Mouse (Mus musculus) heart, adult 11 months (tissue): ENCODE measurements around the gene Odf2l.

Source experiments
- DNase-seq: peaks from one replicate; pipeline ENCODE4 v3.0.0; 2022

Gene Odf2l

DNA sequence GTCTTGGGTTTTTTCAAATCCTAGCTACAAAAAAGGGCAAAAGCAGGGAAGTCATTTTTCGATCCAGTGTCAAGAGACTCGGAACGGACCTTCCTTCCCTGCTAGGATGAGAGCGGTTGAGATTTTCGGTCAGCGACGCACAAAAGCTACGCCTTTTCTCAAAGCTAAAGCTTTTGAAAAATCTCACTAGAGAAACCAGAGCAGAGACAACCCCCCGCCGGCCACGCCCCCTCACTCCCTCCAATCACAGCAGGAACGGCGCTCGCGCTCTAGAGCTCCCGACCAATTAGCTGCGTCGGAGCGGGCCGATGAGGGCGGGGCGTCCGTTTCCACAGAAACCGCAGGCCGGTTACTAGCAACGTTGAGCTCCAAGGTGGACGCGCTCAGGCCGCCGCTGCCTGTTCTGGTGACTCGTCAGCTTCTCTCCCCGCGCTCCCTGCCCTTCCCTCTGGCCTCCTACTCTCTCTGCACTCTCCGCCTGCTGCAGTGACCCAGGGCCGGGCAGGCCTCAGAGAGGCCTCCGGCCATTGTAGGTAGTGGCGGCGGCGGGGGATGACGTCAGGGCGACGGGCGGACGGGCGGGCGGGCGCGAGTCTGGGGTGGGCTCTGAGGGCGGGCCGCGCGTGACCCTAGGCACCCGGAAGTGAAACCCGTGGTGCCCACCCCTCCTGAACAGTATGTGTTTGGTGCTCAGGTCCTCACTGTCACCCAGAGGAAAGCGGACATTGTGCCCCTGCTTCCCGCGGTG is at the start of gene Odf2l:
Gene Odf2l (plus strand): TSS at position 335 of the 748 bp plus-strand sequence.
- DNase-seq: peak; percentile 100

DNA sequence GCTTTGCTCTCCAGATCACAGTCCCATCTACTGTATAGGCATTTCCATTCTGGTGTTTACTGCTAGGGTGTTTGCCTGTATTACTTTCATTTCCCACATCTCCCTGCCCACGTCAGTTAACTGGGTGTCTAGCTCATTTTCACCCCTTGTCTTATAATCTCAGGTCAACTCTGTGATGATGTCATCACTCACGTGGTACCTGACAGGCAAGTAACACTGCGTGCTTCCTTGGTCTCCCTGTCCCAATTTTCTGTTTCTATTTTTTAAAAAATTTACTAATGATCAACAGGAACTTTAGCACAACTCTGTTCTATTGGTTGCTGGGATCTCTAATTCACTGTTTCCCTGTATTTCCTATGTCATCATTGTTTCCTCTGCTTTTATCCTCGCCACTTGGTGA is 49.4 kb upstream of the Odf2l start:
- no peak for DNase-seq

DNA sequence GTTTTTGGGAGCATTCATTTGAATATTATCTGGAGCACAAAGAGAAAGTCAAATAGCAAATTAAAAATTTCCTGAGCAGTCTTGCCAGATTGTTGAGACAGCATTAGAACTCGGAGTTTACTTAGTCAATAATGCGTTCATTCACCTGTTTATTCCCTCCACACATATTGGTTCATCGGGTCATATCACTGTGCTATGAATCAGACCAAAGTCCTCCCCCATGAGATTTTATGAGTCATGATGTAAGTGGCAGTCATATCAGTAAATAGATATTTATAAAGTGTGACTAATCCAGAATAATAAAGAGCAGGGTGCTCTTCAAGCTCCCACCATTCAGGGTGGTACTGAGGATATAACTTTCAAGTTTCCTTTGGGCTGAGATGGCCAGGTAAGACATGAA is 46.0 kb upstream of the Odf2l start:
- DNase-seq: no peak

DNA sequence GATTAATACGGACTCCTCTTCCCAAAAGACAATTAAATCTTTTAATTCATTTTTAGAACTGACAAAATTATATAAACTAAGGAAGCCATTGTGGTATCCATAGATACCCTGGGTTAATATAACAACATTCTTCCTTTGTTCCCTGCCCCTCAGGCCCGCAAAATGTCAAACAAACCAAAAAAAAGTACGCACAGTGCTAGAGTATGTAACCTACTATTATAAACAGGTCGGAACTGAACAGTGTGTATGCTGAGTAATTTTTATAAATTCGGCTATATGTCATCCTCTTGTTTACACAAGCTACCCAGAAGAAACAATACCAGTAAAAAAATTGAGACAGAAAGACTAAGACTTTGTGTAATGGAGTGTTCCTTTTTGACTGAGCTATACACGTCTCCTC is 40.0 kb upstream of the Odf2l start:
- DNase-seq: peak; percentile 21

DNA sequence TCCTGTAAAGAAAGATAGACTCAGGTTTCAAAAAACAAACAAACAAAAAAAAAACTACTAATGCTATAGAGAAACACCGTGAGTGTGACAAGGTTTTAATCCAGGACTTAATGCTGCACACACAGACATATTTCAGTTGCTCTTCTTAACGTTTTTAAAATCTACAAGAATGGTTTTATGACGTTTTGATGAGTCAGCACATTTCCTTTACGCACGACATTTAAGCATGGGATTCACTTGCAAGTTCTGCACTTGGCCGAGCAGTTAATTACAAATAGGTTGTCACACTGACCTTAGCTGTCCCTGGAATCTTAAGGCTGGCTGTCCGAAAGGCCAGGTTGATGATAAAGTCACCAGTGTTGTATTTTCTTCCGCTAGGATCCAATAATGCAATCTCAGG is 37.5 kb upstream of the Odf2l start:
- DNase-seq: no peak

- no peak for DNase-seq
Observed at GRCm38 (mm10) chr3:145083081-145083480, 35.3 kb upstream of the Odf2l start.

DNA sequence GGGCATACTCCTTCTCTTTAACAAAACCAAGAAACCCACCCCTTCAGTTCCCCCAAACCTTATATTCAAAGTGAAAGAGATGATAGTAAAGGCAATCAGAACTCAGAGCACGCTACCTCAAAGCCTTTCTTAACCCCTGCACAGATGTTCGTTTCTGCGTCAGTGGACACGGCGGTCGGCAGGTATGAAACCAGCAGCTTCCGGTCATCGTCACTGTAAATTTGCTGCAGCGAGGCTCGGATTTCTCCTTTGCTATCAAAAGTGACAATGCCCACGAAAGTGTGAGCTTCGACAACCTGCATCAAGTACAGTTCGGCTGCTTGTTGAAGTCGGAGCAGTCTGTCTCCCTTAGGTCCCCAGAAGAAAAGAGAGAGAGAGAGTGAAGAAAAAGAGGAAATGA is 32.2 kb upstream of the Odf2l start:
- peak; percentile 64 for DNase-seq

DNA sequence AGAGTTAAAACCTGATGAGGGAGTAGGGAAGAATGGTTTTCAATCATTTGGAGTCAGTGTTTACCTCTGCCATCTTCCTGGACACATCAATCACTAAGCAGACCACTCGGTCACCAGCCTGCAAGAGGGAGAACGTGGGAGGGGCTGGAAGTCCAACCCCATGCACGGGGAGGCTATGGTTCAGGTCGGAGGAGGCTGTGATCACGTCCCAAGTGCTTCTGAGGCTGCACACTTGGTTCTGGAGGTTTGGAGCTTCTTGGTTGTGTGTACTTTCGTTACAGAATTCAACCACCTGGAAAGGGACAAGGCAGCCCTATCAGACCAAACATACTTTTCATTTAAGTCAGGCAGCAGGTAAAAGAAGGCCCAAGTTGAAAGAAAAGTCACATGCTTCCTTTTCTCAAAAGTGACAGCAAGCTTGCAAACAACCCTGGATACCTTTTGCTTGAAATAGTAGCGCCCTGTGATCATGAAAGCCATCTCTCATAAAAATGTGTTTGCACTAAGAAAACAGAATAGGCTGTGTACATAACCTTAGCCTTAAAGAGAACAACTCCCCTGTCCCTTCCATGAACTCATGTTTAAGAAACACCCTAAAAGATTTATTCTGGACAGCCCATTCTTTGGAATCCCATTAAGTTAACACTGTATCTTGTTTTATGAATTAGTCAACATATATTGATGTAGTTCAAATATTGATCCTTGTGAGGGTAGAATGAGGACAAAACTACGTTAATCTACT is 30.4 kb upstream of the Odf2l start:
- peak; percentile 59 for DNase-seq

DNA sequence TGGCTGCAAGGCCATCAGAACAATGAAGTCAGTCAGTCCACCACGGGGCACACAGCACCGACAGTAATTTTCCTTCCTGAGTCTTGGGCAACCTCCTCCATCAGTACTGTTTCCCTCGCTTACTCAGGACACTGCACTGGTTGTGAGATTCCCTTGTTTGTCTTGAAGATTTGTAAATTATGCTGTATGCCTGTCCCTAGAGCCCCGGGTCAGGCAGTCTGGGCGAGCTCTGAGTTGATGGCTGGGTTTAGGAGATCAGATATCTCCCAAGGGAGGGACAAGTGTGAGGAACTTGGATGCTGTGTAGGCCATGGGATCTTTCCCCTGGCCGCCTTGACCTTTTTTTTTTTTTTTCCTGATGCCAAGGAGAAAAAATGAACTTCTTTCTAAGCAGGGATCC is 19.1 kb upstream of the Odf2l start, which contains the start of gene Clca2:
Gene Clca2 (minus strand): TSS at position 153 of the 400 bp plus-strand sequence.
- peak; percentile 89 for DNase-seq

DNA sequence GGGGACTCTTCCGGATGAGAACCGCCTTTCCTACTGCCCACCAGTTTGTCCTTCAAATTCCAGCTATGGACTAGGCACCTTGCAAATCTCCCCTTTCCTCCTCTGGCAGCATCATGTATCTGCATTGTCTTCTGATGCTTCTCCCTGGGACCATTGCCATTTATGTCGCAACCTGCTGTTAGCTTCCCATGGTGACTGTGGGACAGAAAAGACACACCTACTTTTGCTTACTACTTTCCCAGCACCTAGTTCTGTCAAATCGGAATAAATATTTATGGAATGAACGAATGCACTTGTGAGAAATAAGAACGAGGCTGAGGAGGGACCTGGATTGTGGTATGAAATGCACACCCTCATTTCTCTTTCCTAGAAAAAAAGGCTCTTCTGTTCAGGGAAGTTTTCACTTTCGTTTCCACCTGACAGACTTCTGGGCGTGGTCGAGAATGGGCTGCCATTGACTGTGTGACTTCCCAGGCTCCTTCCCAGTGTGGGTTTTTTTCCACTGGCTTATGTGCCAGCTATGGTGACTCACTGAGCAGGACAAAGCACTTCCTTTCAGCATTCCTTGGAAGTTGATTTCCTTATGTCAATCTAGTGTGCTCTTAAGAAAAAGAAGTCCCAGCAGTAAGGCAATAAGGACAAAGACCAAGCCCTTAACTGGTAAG is 16.4 kb upstream of the Odf2l start:
- peak; percentile 98 for DNase-seq

DNA sequence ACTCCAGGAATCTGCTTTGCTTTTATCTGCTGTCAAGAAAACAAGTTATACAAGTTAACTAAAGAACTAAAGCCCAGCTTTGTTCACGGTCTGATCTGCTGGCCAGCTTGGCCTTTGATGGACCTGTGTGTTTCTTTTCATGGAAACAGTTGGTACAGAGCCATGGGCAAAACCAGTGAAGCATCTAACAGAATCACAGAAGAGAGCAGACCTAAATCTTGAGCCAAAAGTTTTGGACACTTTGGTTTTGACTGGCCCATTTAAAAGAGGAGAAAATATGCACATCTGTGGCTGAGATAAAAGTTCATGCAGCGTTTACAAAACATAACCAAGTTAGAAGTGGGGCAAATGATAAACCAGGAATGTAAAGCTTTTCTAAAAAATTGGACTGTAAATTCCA is 15.1 kb upstream of the Odf2l start:
- DNase-seq: no peak

DNA sequence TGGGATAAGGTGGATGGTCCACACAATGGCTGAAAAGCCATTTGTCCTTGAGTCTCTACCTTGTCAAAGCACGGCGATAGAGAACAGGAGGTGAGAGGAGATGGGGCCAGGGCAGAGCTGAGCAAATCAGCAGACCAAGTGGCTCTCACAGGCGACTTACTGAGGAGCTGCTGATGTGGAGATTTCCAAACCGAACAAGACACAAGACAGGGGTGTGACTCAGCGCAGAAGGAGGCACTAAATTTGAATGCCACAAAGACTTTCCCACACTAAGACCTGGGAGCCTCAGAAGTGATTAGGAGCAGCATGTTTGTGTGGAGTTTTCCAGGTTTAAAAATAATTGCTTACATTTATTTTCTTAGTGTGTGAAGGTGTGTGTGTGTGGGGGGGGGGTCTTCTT is 14.6 kb upstream of the Odf2l start:
- DNase-seq: peak; percentile 73

DNA sequence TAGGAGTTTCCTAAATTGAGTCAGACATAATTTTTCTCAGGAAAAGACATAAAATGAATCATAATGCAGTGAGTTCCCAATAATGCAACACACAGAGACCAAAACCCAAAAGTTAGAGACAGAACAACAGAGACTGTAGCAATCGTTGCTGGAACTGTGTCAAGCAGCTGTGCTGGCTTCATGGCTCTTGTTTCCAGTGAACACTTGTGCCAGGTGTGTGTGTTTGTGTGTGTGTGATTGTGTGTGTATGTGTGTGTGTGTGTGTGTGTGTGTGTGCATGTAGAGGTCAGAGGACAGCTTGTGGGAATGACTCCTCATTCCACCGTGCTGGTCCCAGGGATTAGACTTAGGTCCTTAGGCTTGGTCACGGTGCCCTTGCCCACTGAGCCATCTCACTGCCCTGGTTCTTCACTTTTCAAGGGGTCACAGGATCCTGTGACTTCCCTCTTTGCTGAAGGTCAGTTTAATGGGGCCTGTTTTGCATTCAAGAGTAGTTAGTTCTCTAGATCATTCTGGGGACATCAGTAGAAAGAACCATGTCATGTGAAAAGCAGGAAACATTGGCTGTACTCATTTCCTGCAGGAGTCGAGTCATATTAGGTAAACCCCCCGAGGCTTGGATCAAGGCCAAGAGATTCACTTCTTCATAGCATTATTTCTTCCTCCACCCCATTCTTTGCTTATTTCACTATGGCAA is 13.2 kb upstream of the Odf2l start:
- DNase-seq: peak; percentile 83

GRCm38 (mm10) chr3:145105773-145106504 is 12.4 kb upstream of the Odf2l start:
- DNase-seq: peak; percentile 55

- peak; percentile 76 for DNase-seq
Observed at GRCm38 (mm10) chr3:145115169-145115568, 3.2 kb upstream of the Odf2l start.

DNA sequence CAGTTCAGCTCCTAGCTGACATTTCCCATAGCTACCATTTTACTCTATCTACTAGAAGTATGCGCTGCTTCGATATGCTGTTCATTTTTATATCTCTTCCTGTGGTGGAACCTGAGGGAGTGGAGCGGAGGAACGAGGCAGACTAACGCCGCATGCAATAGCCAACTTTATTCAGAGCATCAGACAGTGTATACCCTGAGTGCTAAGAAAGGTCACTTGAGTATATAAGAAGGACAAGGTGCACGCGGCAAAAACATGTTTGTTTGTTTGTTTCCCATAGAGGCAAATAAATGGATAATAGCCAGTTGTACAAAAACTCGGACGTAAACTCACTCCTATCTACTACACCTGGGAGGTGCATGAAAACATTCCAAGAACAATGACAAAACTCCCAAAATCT is 751 bp upstream of the Odf2l start:
- DNase-seq: peak; percentile 76

DNA sequence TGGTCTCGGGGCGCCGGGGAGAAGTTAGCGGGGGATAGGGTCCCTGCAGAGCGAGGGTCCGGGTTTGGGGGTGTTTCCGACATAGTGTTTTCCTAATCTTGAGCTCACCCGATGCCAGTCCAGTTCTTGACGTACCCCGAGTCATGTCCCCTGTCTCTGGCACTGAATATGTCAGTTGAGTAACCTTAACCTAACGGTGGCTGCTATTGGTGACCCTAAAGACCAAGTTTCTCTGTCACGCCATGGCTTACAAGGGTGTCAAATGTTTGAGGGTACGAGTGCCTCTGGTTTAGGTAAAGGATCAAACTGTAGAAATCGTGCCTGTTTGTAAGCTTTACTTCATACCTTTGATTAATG is 592 bp downstream of the Odf2l start:
- DNase-seq: no peak

GRCm38 (mm10) chr3:145119425-145119824 is 1.0 kb downstream of the Odf2l start:
- no peak for DNase-seq

GRCm38 (mm10) chr3:145126618-145127017 is 8.2 kb downstream of the Odf2l start:
- no peak for DNase-seq

DNA sequence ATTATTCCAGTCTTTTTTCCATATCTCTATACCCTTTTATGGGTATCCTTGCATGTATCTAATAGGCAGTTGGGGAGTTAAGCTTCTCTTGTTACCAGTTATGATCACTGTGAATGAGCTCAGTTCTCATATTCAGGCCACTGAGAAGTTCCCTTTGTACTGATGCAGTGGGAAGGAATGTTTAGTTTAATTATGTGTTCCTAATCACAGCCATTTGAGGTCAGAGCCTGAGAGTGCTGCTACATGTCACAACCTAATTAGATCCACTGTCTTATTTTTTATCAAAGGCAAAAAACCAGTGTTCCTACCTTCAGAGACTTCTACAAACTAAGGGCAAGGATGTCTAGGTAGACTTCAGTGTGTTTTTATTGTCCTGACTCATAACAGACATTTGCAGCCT is 11.0 kb downstream of the Odf2l start:
- no peak for DNase-seq

DNA sequence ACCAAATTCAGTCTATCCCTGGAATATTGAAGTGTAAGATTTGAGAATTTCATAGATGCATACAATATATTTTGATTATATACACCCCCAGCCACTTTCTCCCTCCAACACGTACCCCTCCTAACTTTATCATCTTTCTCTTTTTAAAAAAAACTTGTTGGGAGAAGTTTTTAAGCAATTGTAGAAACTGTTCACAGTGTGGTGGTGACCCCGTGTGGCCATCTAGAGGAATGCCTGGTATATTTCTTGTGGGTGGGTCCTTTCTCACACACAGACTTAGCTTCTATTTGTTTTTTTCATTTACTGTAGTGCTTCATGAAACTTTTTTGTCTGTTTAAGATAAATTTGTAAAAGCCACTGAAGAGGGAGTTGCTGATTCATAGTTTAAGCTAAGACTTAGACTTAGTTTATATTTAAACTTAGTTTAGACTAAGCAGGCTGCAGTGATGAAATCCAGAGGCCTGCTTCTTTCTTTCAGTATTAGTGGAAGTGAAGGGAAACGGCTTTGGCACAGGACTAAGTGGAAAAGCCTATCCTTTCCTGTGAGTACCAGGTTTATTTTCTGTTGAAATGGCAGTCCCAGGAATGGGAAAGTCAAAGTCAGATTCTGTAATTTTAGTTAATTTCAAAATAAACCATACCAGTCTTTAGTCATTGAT is 13.0 kb downstream of the Odf2l start:
- no peak for DNase-seq

DNA sequence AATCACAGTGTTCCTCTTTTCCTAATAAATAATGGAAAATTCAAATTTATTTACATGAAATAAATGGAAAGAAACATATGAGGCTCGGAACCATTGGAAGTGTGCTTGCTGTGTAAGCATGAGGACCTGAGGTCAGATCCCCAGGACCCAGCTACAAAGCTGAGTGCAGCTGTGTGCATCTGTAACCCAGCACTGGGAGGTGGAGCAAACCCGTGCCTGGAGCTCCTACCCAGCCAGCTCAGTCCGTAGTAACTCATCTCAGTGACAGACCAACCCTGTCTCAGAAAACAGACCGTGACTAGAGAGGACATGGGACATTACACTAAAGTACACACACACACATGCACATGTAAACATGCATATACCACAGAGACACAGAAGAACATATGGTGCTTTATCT is 21.8 kb downstream of the Odf2l start:
- no peak for DNase-seq
